Mouse (Mus musculus) 3134 (cell line): ENCODE data around the gene Pom121l2.

Experiments
- DNase-seq: peaks from one replicate; pipeline ENCODE4 v3.0.0-alpha.2; 2011; ENCODE audit warnings: low spot score; ENCODE audit not compliant: insufficient read length; ENCODE audit errors: extremely low read depth

The Pom121l2 gene

GRCm38 (mm10) chr13:21980981-21981802 is at the start of gene Pom121l2:
Gene Pom121l2 (plus strand): TSS chr13:21981194.
- DNase-seq: no peak

GRCm38 (mm10) chr13:21931740-21932139 is 49.3 kb upstream of the Pom121l2 start:
- no peak for DNase-seq

DNA sequence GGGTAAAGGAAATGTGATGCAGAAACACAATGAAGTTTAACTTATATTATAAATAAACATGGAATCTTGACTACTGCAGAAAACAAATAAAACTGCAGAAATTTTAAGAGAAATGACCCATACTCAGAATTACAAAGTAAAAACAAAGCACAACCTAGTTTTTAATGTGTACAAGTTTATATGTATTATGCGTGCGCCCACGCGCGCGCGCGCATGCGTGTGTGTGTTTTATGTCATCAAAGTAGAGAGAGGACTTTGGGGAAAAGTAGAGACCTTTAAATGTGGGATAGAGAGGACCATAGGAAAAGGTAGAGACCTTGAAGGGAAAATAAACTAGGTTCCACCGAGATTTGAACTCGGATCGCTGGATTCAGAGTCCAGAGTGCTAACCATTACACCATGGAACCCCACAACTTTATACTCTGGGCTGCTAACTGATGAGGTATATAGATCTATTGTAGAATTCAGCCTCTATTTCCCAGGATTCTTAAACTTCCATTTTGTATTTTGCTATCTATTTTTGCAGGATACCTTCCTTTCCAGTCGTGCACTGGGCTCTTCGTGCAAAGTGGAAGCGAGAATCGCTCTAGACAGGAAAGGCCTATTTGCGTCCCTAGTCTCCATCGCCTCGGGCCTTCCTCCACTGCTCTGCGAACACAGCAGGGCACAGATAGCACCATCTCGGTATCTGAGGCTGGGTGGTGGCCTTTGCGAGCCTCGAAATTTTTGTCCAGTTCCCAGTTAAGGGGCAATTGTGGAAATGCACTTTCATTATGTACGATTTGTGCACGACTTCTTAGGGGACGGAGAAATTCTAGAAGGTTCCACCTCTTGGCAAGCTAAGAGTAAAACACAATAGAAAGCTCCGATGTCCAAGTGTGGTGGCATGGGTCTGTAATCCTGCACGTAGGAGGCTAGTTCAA is 47.1 kb upstream of the Pom121l2 start:
- peak; percentile 30 for DNase-seq

- DNase-seq: peak; percentile 73
Observed at GRCm38 (mm10) chr13:21934982-21935791, 45.8 kb upstream of the Pom121l2 start.

DNA sequence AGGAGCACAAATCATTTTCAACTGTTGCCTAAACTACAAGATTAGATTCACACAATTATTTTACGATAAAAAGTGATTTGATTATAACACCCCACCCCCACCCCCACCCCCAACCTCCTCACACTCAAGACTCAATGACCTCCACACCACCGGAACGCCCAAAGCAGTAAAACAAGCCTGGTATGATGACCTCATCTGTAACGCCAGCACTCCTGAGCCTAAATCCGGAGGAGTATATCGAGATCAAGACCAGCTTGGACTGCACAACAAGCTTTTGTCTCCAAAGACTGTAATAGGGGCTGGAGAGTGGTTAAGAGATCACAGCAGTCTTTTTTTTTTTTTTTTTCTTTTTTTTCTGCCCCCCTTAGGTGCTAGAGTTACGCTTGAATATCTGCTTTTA is 45.2 kb upstream of the Pom121l2 start:
- peak; percentile 26 for DNase-seq

DNA sequence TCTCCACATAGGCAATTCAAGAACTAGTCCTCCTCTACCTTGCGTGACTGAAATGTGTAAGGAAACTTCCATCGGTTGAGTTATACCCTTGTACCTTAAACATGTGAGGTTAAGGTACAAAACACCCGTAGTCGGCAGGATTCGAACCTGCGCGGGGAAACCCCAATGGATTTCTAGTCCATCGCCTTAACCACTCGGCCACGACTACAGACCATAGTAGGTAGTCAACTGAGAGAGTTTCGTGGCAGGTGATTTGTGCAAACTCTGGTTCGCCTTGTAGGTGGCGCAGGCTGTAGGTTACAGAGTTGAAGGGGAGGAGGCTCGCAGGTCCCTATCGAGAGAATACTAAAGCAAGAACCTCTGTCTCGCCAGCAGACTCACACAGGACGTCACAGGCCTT is 44.0 kb upstream of the Pom121l2 start:
- no peak for DNase-seq

- DNase-seq: peak; percentile 84
Observed at GRCm38 (mm10) chr13:21940213-21940612, 40.8 kb upstream of the Pom121l2 start.

DNA sequence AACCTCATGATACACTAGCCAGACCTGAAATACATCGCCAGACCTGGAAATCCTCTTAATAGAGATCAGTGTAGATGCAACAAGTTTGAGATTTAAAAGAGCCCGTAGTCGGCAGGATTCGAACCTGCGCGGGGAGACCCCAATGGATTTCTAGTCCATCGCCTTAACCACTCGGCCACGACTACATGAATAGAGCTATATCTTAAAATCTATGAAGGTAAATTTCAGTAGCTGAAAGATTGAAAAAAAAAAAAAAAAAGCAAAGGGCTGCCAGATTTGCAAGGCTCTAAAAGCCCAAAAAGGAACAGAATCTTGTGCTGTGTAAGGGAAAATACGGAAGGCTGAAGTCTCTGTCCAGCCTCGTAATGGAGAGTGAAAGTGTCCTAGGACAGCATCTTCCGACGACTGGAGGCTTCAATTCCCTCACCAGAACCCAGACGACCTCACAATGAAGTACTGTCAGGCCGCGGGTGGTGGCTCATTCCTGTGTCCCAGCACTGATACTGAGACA is 40.1 kb upstream of the Pom121l2 start:
- DNase-seq: peak; percentile 69

DNA sequence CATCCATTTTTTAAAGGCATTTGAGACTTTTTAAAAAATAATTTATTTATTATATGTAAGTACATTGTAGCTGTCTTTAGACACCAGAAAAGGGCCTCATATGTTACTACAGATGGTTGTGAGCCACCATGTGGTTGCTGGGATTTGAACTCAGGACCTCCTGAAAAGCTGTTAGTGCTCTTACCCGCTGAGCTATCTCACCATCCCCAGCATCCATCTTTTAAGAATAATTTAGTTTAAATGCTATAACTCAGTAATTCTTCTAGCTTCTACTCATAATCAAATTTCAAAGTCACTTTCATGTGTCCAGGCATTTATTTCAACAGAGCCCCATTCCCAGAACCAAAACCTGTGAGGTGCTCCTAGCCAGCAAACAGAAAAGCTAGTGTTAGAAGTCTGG is 37.4 kb upstream of the Pom121l2 start:
- peak; percentile 27 for DNase-seq

DNA sequence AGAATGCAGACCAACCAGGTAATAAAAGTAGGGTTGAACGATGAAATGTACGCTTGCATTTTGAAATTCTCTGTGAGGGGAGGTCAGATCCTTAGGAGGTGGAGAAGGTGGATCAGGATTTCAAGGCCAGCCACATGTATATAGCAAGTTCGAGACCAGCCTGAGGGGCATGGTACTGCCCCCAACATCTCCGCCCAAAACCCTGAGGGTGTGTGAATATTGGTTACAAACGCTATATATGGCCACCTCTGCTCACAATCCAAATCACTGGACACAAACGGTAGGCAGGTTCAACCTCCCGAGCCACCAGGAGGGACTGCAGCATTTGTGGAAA is 36.4 kb upstream of the Pom121l2 start:
- DNase-seq: no peak

- peak; percentile 92 for DNase-seq
Observed at GRCm38 (mm10) chr13:21944926-21945740, 35.9 kb upstream of the Pom121l2 start, which contains the start of gene Zfp184. Gene Zfp184 (plus strand): TSS chr13:21945094.

- DNase-seq: no peak
Observed at GRCm38 (mm10) chr13:21969269-21969668, 11.7 kb upstream of the Pom121l2 start.

DNA sequence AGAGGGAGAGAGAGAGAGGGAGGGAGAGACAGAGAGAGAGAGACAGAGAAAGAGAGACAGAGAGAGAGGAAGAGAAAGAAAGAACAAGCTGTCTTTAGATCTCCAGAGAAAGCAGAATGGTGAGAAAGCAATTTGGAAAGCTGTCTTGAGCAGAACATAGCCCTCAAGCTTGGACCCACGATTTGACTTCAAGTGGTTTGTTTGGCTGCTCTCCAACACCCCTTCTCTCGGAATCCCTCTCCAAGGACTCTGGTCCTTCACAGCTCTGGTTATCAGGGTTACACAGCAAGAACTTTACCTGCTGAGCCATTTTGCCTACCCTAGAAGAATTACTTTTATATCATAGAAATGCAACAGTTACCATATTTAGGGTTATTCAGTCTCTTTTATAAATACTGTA is 11.2 kb upstream of the Pom121l2 start:
- no peak for DNase-seq

- DNase-seq: peak; percentile 20
Observed at GRCm38 (mm10) chr13:21971641-21972040, 9.4 kb upstream of the Pom121l2 start.

DNA sequence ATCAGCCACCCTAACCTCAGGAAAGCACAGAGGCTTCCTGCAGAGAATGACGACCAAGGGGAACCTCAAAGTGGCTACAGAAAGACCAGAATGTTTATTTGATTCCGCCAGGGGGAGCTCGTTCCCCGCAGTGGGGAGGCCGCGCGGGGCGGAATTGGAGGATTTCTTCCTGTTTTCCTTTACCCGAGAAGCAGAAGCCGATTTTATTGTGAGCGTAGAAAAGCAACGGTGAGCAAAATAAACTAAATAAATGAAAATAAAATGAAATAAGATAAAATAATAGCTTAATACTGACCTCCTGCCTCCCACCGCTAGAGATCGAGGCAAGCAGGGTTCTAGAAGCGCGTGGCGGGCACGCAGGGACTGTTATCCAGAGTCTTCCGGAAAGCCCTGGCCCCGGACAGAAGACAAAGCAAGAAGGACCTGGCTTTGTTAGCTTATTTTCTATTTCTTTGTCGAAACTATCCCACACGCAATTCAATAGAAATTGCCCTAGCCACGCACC is 6.7 kb upstream of the Pom121l2 start:
- DNase-seq: peak; percentile 89

- DNase-seq: peak; percentile 76
Observed at GRCm38 (mm10) chr13:21974726-21975473, 6.1 kb upstream of the Pom121l2 start.

- DNase-seq: no peak
Observed at GRCm38 (mm10) chr13:21981803-21982193, 804 bp downstream of the Pom121l2 start.

DNA sequence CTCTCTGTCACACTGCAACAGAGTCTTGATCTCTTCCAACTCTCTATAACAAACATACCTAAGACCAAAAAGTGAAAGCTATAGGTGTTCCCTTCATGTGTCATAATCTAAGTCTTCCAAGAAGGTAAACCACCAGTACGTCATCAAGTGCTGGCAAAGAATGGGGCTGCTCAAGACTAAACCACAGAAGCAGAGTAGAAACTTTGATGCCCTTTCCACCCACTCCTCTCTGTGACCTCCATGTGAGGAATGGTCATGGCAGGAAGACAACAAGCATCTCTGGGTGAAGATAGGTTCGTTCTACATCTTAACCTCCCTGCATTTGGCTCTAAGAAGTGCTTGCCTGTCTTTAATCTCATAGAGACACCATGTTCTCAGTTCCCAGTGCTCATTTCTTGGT is 3.5 kb downstream of the Pom121l2 start:
- DNase-seq: no peak

GRCm38 (mm10) chr13:21992550-21992949 is 11.6 kb downstream of the Pom121l2 start:
- no peak for DNase-seq
